Mouse (Mus musculus) liver, adult 2 months (tissue): ENCODE data around the gene Fermt3.

Source experiments
- CTCF ChIP-seq: fragments of 200-500 bp; IDR thresholded peaks from 2 replicates; pipeline ENCODE4 v1.5.1; 2011; ENCODE audit warnings: low read depth, low read length, control low read depth
- POLR2A ChIP-seq: fragments of 200-500 bp; IDR thresholded peaks from 2 replicates; pipeline ENCODE4 v1.6.1; 2011; ENCODE audit warnings: low read length, control low read depth; ENCODE audit not compliant: insufficient read depth; ENCODE audit errors: extremely low read depth

DNA sequence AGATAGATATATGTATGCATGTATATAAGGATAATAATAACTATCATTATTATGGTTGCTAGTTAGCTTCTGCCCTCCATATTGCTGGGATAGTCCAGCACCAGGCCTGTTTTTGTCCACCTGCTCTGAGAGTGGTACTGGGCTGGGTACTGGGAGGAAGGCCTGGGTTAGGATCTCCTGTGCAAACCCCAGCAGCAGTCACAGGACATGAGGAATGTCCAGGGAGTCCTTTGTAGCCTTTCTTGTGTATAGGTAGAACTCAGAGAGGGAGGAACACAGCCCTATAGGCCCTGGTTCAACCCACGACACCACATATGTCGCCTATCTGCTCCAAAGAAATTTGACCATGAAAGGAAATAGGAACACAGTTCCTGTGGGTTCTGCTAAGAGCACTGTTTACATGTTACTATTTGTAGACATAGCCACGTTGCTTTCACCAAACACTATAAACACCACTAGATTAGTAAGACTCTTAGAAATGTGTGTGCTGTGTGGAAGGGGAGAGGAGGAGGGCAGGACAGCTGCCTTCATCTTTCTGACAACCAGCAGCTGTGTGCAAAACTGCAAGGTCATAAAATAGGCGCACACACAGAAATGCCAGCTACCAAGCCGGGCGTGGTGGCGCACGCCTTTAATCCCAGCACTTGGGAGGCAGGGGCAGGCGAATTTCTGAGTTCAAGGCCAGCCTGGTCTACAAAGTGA, 12.2 kb downstream of the Fermt3 start:
- no peak for TF ChIP-seq POLR2A
- no peak for TF ChIP-seq CTCF
